Mouse (Mus musculus) olfactory bulb, adult 2 months (tissue): ENCODE measurements at regions not wholly inside any gene's neighbourhood (a gene's known extent, or its start where the extent isn't known, plus 50 kb on each side); places are given as distances from the start of the nearest gene placed in this dataset.

Experiments
- CTCF ChIP-seq: fragments of 200-500 bp; IDR thresholded peaks from 2 replicates; pipeline ENCODE4 v1.5.1; 2012; ENCODE audit warnings: low read depth, mild to moderate bottlenecking, low read length, moderate library complexity; ENCODE audit not compliant: insufficient read depth
- POLR2A ChIP-seq: fragments of 200-500 bp; IDR thresholded peaks from 2 replicates; pipeline ENCODE4 v1.6.1; 2012; ENCODE audit warnings: mild to moderate bottlenecking, low read depth, low read length, moderate library complexity; ENCODE audit not compliant: insufficient read depth

GRCm38 (mm10) chr13:10930741-10931140 is 570.1 kb upstream of the Chrm3 start:
- TF ChIP-seq CTCF, result no peak
- no peak for TF ChIP-seq POLR2A
